Mouse (Mus musculus) cerebellum, postnatal 14 days (tissue): ENCODE data around the gene Rplp2.

Experiments
- DNase-seq, 2 experiments: peaks; one replicate each; pipeline ENCODE4 v3.0.0; 2021; ENCODE audit warnings: mixed read lengths in 2 of 2

Rplp2 gene

GRCm38 (mm10) chr7:141468522-141469211 is 21.5 kb downstream of the Rplp2 start:
- DNase-seq = peak; percentile 51 to 60

- no peak for DNase-seq
These were observed 22.2 kb downstream of the Rplp2 start for GRCm38 (mm10) chr7:141469352-141469751.

DNA sequence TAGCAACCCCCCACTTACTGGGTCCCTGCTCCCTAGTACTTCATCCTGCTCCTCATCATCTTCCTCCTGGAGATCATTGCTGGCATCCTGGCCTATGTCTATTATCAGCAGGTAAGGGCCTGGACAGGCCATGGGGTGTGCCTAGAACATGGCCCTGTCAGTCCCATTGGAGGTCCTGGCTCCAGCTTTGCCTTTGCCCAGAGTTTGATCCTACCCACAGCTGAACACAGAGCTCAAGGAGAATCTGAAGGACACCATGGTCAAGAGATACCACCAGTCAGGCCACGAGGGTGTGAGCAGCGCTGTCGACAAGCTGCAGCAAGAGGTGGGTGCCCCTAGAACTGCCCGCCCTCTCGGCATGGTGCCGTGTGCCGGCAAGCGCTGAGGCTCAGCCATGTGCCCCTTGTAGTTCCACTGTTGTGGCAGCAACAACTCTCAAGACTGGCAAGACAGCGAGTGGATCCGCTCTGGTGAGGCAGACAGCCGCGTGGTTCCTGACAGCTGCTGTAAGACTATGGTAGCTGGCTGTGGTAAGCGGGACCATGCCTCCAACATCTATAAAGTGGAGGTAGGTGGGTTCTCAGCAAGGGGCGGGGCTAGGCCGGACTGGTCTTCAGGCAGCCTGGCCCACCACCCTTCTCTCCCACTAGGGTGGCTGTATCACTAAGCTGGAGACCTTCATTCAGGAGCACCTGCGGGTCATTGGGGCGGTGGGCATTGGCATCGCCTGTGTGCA is 22.9 kb downstream of the Rplp2 start:
- peak in 1 of 2 experiments; percentile 12 for DNase-seq

DNA sequence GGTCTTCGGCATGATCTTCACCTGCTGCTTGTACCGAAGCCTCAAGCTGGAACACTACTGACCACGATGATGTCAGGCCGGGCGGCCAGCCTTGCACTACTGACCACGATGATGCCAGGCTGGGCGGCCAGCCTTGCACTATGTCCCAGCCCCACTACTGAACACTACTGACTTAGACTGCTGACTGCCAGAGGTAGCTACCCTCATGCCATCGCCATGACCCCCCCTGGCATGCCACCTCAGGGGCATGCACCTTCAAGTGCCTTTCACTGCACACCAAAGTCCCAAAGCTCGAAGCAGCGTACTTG is 23.4 kb downstream of the Rplp2 start:
- no peak for DNase-seq

GRCm38 (mm10) chr7:141471236-141471635 is 24.1 kb downstream of the Rplp2 start:
- DNase-seq = no peak

- DNase-seq = no peak
These were observed 25.1 kb downstream of the Rplp2 start for GRCm38 (mm10) chr7:141472226-141472625.

- DNase-seq = no peak
These were observed 25.6 kb downstream of the Rplp2 start for GRCm38 (mm10) chr7:141472763-141473162.

DNA sequence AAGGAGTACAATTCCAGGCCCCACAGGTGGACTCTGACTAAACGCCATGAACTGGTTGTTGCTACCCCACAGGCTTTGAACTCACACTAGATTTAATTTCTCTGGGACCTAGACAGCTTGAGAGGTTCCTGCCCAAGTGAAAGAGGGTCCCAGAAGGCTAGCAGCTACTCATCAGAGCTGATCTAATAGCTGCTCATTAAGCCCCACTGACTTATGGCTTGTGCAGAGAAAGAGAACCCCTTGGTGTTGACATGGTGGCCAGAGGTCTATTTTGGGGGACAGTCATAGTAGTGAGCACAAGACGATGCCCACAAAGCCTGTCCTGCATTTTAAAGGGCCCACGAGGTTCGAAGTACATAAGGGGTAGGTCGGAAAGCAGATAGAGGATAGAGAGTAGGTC is 27.0 kb downstream of the Rplp2 start:
- DNase-seq = no peak

DNA sequence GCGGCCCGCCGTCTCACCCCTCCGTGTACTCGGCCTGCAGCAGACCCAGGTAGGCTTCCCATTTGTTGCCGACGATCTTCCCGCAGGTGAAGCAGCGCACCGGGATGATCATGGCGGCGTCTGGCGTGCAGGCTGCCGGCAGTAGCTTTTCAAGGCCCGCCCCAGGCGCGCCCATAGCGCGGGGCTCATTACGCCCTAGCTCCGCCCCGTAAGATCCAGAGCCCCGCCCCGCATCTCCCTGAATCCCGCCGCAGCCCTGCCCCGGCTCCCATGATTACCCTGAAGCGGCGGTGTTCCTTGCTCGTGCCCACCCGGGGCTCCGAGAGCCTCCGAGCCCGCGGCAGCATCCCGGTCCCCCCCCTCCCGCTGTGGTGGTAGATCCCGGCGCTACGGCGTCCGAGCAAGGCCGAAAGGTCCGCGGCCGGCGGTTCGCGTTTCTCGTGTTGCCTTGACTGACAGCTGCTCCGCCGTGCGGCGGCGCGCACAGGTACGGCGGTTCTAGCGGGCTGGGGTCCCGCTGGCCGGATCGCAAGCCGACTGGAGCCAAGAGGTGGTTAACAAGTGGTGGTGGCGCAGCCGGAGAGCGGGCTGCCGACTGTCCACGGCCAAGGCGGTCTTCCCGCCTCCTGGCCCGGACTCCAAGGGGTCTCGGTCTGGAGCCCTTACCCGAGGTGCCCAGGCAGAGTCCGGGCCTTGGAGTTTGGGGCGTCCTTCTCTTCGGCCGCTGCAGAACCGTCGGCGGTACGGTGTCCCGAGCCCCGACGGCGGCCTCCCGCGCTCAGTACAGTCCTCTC is 28.0 kb downstream of the Rplp2 start, which contains the start of the genes Polr2l and Tspan4:
Polr2l (minus strand) TSS at position 122 of the 794 bp plus-strand sequence.
Tspan4 (plus strand) TSS at position 230 of the 794 bp plus-strand sequence.
- DNase-seq = peak; percentile 91 to 92

DNA sequence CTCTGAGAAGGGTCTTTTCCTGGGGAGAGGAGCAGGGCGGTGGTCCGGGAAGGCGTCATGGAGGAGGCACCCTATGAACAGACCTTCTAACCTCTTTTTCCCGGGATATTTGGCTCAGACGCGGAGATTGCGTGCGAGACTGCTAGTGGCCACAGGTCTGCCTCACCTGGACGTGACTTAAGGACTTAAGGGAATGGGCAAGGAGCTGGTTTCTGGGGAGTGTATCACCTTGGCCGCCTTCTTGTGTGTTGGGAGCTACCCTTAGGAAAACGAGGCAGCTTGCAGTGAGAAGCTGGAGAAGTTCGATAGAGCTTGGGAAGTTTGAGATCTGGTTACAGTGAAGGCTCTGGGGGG is 28.6 kb downstream of the Rplp2 start:
- no peak for DNase-seq

DNA sequence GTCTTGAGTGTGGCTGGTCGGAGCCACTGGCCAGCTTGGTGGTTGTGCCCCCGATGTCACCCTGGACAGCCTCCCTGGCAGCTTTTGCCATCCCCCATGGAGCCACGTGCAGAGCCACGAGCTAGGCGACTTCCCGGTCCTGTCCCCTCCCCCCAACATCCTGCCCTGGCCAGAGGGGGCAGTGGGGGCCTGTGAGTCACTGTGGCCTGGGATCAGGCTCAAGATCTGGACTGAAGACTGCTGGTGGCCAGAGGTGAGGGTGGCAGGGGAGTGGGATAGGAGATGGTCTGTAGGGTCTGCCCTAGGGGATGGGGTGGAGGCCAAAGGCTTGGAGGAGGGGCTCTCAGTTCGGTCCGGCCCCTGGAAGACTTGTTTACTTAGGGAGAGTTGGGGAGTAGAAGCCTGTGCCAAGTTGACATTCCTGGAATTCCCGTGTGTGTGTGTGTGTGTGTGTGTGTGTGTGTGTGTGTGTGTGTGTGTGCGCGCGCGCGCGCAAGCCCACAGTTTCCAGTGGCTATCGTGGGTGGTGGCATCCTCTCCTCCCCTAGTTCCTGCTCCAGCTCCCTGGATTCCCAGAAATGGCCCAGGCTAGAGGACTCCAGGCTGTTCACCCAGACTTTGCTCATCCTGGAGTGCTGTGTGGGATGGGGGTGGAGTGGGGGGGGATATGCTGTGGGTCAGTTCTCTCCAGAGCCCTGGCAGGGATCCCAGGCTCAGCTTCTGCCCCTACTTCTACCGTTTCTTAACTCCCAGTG is 29.2 kb downstream of the Rplp2 start:
- DNase-seq = peak in 1 of 2 experiments; percentile 65

DNA sequence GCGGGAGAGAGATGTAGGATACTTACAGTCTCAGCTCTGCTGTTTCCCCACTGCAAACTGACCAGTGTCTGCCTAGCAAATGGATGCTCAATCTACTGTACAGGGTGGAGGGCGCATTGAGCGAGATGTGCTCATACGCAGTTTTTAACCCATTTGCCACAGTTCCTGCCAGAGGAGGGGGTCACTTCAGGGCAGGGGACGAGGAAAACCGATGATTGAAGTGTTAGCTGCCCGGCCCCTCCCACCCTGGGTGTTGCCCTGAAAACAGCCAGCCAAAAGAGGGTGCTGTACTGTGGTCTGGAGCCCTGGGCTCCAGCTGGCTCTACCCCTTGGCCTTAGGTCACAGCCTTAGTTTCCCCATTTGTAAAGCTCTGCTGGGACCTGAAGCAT is 29.8 kb downstream of the Rplp2 start:
- no peak for DNase-seq

GRCm38 (mm10) chr7:141477578-141478269 is 30.6 kb downstream of the Rplp2 start:
- no peak for DNase-seq

DNA sequence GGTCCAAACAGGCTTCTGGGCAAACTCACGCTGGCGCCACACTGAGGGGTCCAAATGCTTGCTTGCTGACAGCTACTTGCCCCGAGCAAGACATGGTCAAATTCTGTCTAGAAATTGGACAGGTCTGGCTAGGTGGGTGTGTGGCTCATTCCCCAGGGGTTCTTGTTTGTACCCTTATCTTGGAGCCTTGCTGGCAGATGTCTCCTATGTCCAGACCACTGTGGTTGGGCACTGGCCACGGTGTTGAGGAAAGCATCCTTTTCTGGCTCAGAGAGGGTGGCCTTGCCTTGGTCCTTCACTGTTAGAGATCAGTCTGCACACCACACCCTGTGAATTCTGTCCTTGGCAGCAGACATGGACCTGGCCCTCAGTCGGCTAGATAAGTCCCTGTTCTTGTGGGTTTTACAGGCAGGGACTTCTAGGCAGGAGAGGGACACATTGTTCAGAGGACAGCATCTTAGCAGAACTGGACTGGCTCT is 31.1 kb downstream of the Rplp2 start:
- no peak for DNase-seq

GRCm38 (mm10) chr7:141480842-141481497 is 33.8 kb downstream of the Rplp2 start:
- DNase-seq = peak; percentile 84 to 91

GRCm38 (mm10) chr7:141481498-141482401 is 34.6 kb downstream of the Rplp2 start:
- peak; percentile 89 to 93 for DNase-seq

DNA sequence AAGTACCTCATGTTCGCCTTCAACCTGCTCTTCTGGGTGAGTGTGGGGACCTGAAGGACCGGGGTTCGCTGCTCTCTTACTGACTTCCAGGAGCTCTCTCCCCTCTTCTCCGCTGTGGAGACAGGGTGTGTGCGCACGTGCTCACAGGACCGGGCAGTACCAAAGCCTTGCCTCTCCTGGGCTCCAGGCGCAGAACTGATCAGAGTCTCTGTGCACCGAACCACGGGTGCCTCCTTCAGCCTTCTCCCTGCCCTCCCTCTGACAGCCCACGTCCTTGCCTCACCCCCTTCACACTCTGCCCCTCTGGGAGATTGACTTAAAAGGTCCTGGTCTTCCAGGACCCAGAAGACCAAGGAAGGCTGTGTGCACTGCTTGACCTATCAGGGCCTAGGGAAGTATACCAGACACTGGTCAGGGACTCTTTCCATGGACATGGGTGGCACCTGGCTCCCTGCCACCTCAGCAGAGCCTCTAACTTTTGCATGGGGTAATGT is 35.4 kb downstream of the Rplp2 start:
- peak; percentile 61 to 62 for DNase-seq

GRCm38 (mm10) chr7:141483114-141483653 is 36.0 kb downstream of the Rplp2 start:
- no peak for DNase-seq

DNA sequence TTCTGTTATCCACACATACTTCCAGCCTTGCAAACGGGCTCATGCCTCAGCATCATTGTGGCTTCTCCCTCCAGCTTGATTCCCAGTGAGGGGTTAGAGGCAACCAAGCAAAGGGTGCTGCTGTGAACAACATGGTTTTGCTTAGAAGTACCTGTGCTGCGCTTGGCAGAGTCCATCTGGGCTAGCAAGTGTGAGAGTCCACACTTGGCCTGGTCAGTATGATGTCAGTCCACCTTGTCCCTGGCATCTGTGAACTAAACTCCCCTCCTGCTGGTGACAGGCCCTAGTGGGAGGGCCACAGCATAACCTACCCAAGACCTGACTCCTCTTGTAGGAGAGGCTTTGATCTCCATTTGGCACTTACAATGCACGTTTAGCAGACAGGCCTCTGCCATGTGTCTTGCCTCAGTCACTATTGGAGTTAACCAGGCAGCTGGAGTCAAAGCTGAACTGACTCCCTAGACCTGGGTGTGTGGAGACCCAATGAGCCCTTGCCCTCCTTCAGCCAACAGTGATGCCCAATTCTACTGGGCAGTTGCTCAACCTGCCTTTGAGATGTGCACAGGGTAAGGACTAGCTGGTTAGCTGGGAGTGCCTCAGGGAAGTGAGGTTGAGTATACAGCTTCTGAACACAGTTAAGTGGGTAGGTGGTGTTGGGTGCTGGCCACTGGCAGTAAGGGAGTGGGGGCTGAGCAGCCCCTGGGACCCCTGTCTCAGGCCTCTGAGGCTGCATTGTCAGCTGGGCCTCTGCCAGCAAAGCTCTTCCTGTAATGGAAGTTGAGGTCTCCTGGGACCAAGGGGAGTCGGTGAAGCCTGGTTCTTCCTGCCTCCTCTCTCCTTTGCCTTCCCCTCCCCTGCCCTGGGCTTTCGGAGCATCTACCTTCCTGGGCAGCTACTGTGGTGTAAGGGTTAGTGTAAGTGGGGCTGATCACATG is 37.3 kb downstream of the Rplp2 start:
- peak; percentile 59 to 65 for DNase-seq
